Mouse (Mus musculus): ENCODE data around the gene Ppp1cc. TPM values are rescaled to one million over a fixed set of nuclear protein-coding genes. Genes with fewer than 3 reads are reported as not detected.
"Not testable (repeated sequence)": the region's sequence is repeated elsewhere in the genome, so short reads cannot be mapped to it uniquely, and the experiment has no call there.

Ppp1cc gene
- total RNA-seq, 4 experiments from 2014 or later = 98.9 to 113 (median 108) TPM

GRCm38 (mm10) chr5:122165233-122165915 lies 7.3 kb downstream of the Ppp1cc start:
- DNase-seq (ENCODE audit: low spot score) = no peak

DNA sequence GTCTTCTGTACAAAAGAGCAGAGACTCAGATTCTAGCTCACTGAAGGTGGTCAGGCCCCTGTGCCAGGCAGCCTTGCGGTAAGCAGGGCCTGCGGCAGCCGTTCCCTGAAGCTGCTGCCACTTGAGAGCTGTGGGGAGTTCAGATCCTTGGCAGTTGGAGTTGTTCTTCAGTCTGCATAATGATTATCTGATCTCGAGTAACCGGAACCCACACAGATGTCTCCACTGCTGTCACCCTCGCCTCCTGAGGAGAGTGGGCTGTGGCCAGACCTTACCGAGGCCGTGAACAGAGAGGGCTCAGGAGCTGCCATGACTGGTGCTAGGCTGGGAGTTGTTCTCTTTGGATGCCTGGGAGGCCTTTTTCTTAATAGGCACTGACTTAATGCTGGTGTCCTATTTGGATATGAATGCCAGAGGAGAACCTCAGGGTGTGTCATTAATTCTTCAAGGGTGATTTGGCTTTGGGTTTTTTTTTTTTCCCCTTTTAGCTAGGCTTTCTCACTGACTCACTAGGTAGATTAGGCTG lies 8.6 kb downstream of the Ppp1cc start:
- DNase-seq (ENCODE audit: low spot score) = no peak

DNA sequence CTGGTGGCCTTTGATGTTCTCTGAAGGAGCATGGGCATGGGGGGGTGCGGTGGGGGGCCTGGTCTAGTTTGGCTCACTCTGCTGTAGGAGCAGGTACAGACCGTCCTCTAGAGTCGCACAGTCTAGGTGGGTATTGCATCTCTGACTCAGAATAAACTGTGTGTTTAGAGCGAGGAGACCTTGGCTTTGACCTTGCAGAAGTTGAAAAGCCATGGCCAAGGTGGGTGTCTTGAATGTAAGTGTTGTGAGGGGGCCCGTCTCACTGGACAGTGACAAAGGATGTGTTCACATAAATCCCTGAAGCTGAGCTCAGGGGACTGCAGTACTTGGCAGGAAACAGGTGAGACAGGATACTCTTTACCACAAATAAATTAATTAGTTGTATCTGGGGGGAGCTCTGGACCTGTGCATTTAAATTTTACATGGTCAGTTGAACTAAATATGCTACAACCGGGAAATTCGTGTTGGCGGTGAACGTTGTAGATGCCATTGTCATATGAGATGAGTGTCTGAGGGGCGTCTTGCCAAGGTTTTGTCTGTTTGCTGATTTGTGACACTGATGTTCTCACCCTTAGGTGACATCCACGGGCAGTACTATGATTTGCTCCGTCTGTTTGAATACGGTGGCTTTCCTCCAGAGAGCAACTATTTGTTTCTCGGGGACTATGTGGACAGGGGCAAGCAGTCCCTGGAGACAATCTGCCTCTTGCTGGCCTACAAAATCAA lies 10.4 kb downstream of the Ppp1cc start:
- DNase-seq (ENCODE audit: low spot score) = no peak

GRCm38 (mm10) chr5:122171058-122171457 lies 13.0 kb downstream of the Ppp1cc start:
- no peak for DNase-seq (ENCODE audit: low spot score)

- no peak for DNase-seq (ENCODE audit: low spot score)
Observed at GRCm38 (mm10) chr5:122175402-122175801, 17.3 kb downstream of the Ppp1cc start.

GRCm38 (mm10) chr5:122175961-122176360 lies 17.9 kb downstream of the Ppp1cc start:
- DNase-seq (ENCODE audit: low spot score) = no peak

- no peak for DNase-seq (ENCODE audit: low spot score)
Observed at GRCm38 (mm10) chr5:122176398-122176797, 18.3 kb downstream of the Ppp1cc start.

DNA sequence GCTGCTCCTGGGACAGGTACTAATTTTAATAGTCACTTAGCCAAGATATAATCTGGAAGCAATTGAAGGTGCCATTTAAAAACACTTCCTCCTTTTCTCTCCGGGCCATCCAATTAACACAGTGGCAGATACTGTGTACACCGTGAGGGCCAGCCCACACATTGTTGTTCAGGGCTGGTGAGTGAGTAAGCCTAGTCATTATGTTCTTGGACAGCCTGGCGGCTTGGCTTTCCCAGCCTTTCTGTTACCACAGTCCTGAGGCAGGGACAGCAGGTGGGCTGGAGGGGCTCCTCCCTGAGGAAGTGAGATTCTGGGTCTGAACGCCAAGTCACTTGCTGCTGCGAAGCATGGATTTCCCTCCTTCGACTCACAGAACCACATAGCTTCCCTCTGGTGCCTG lies 21.6 kb downstream of the Ppp1cc start:
- DNase-seq (ENCODE audit: low spot score) = no peak

DNA sequence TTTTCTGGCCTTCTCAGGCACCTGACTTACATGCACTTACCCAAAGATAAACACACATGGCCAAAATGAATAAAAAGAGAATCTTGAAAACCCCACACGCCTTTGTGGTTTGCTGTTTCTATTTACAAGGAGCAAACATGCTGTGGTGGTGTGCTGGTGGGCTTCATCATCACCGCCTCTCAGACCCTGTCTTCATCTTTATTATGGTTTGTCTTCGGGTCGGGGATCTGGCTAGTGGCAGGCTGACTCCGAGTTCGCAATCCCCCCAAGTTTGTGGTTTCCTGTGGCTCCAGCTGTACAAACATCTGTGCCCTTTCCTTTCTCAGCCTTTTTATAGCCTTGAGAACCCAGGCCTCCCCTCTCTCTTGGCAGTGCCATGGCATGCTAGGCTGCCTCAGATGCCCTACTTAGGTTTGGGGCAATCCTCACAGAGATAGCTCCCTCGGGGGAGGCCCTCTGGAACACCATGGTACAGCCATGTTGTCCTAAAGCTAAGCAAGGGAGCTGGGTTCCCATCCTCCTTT lies 26.3 kb downstream of the Ppp1cc start:
- no peak for DNase-seq (ENCODE audit: low spot score)

- not testable (repeated sequence) for DNase-seq (ENCODE audit: low spot score)
Observed at GRCm38 (mm10) chr5:122184858-122185257, 26.8 kb downstream of the Ppp1cc start.

GRCm38 (mm10) chr5:122189115-122189514 lies 31.0 kb downstream of the Ppp1cc start:
- DNase-seq (ENCODE audit: low spot score) = no peak

GRCm38 (mm10) chr5:122190465-122190864 lies 32.4 kb downstream of the Ppp1cc start:
- no peak for DNase-seq (ENCODE audit: low spot score)

- no peak for DNase-seq (ENCODE audit: low spot score)
Observed at GRCm38 (mm10) chr5:122191269-122192063, 33.4 kb downstream of the Ppp1cc start.

- DNase-seq (ENCODE audit: low spot score) = no peak
Observed at GRCm38 (mm10) chr5:122192347-122192746, 34.3 kb downstream of the Ppp1cc start.

DNA sequence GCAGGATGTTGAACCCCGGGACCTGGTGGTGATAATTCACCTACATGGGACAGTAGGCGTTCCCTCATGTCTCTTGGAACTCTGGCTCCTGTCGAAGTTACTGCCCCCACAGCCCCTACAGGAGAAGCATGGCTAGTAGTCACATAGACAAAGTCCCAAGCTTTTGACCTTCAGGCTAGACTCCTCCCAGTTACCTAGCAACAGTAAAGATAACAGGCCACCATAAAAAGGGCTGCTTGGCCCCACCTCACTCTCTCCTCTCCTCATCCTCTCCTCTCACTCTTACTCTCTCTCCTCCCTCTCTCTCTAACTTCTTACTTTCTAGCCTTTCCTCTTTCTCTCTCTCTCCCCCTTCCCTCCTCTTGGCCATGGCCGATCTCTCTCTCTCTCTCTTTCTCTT lies 42.8 kb downstream of the Ppp1cc start:
- no peak for DNase-seq (ENCODE audit: low spot score)

DNA sequence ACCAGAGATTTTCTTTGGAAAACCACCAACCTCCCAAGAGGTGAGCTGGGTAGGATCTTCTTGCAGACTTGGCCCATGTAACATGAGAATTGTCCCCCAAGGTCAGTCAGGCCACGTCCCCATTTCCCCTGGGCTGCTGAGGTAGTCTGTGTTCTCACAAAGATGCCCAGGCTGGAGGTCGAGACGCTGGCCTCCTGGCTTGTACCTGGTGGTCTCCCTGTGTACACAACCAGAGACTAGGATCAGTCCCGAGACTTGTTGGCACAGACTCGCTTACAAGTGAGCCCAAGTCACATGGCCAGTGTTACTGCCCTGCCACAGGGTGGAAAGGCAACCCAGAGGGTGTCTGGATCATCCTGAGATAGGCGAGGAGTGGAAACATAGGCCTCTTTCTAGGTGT lies 43.8 kb downstream of the Ppp1cc start:
- DNase-seq (ENCODE audit: low spot score) = no peak

DNA sequence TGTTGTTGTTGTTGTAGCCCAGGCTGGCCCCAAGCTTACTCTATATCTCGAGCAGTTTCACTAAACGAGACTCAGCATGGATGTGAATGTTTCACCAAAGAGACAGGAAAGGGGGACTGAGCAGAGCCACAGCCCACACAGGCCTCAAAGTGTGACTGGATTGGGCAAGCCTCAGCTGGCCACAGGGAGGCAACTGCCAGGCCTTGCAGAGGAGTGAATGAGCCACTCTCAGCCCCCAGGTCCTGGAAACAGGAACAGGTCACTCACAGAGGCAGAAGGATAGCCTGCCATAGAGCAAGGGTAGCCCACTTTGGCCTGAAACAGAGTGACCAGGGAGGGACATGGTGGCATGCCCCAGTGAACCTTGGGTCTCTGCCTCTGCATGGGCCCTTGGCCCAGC lies 46.1 kb downstream of the Ppp1cc start:
- DNase-seq (ENCODE audit: low spot score) = no peak

DNA sequence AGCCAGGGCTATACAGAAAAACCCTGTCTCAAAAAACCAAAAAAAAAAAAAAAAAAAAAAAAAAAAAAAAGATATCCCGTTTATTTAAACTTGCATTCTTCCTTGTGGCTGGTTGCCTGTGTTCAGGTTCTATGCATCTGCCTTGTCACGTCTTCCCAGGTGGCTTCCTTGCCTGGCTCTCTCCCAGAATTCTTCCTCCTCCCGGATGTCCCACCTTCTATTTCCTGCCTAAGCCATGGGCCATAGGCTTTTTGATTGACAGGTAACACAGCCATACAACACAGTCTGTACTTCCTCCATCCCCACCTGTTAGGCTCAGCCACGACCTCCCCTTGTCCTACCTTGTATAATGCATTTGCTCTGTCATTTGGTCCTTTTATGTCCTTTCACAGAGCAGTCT lies 48.4 kb downstream of the Ppp1cc start, which contains the start of gene Hvcn1:
TSS of gene Hvcn1 (plus strand) at position 330 of the 400 bp plus-strand sequence.
- no peak for DNase-seq (ENCODE audit: low spot score)

DNA sequence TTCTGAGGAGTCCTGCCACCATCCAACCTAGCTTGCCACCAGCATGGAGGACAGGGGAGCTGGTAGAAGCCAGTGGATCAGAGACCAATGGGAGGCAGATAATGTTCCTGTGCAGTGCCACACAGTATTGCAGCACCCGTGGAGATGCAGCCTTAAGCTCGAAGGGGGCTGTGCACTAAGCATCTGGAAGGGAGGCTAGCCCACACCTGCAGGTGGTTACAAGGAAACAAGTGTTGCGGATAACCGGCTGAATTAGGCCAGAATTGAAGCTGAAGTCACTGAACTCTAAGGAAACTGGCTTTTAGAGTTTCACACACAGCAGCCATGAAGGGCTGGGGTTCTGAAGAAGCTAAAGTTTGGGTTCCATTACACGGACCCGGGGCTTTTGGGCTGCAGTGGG lies 50.8 kb downstream of the Ppp1cc start:
- no peak for DNase-seq (ENCODE audit: low spot score)

DNA sequence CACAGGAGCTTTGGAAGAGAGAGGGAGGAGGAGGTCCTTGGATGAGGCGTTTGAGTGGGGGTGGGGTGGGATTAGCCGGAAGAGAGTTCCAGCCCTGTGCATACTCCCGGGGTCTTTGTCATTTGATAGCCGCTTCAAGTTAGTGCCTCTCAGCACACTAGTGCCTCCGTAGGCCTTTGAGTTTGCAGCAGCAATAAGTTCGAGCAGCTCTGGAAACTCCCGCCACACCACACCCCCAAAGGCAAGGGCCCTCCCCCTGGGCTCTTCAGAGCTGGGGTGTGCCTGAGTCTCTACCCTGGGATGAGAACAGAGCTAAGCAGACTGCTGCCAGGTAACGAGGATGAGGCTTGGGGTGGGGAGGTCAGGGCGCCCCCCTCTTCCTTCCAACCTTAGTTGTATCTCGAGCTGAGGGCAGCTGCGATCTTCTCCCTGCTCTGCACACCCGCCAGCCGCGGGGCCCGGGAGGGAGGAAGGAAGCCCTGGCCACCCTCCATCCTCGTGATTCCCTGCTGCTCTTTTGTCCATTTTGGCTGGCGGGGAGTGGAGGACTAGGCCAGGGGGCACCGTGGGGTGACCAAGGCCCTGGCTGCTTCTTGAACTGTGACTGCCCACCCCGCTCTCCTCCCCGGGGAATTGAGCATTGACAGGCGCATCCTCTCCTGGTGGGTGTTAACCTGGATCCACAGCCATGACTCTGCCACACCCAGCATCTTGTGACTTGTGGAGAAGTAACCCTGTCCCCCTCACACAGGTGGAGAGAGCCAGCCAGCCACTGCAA lies 51.7 kb downstream of the Ppp1cc start:
- peak; percentile 48 for DNase-seq (ENCODE audit: low spot score)

- no peak for DNase-seq (ENCODE audit: low spot score)
Observed at GRCm38 (mm10) chr5:122210890-122211289, 52.8 kb downstream of the Ppp1cc start.

Measured in heart, adult 8-10 months (tissue).